In the genomic region with DNA sequence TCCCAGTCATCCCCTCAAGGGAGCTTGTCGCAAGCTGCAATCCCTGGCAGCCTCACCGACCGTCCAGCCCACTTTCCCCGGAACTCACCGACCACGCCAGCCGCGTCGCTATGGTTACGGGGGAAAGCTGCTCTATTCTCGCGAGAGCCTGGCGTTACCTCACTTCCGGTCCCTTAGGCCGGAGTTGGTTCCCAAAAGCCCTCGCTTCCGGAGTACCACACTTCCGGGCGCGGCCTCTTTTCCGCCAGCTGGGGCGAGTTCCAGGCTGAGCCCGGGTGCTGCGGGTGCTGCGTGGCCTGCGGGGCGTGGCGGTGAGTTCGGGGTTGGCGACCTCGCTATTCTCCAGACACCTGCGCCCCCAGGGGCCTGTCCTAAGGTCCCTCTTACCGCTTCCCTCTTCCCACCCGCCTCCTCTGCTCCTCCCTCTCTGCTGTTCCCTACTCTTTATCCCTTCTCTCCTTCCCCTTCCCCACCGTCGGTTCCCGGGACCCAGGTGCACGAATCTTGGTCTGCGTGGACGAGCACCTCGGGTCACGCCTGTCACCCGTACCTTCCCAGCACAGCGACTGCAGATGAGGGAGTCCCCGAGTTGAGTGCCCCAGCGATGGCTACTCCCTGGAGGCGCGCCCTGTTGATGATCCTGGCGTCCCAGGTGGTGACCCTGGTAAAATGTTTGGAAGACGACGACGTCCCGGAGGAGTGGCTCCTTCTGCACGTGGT, we compare ENCODE assay signal across 8 mouse cellular contexts. TPM values are rescaled to one million over a fixed set of nuclear protein-coding genes. Genes with fewer than 3 reads are reported as not detected.
DNase-seq lines count a peak whose midpoint lies in the region; ATAC-seq lines count a peak whose summit lies in the region.

A gene (minus strand): TSS at position 150 of the 720 bp plus-strand sequence.
A gene (plus strand): TSS at position 176 of the 720 bp plus-strand sequence.

- no peaks in the 10 kb centered on the region for H3K9me3 ChIP-seq in heart, embryonic 13.5 days
- H3K9me3 ChIP-seq in liver, embryonic 12.5 days (replicated peaks), result no peaks in the 10 kb centered on the region
- no peaks in the 10 kb centered on the region for H3K9me3 ChIP-seq in stomach, embryonic 15.5 days

- peak; percentile 96 for DNase-seq in CD4-positive helper T cell, adult 2 months (ENCODE audit: low read depth, low spot score)
- DNase-seq in brain, embryonic 18.5 days (ENCODE audit: low read depth, low spot score), result peak; percentile 93
- DNase-seq in kidney, postnatal 10 days, result peak; percentile 100
- peak; percentile 96 for DNase-seq in natural killer cell, adult 2 months (ENCODE audit: low spot score in 2 of 2)

- peak within 1 kb of the TSS; percentile 76 for H3K4me3 ChIP-seq in heart, embryonic 13.5 days
- H3K4me3 ChIP-seq in liver, embryonic 12.5 days, result peak within 1 kb of the TSS; percentile 96
- peak within 1 kb of the TSS; percentile 82 for H3K4me3 ChIP-seq in stomach, embryonic 15.5 days (replicated peaks)

- WGBS in heart, embryonic 13.5 days, result under 1% methylated on average over 54 of the region's 54 CpGs
- 1% methylated on average over 54 of the region's 54 CpGs for WGBS in liver, embryonic 12.5 days (ENCODE audit: insufficient replicate concordance)
- WGBS in stomach, embryonic 15.5 days, result under 1% methylated on average over 54 of the region's 54 CpGs

- H3K9ac ChIP-seq in heart, embryonic 13.5 days, result peak within 1 kb of the TSS; percentile 91
- peak within 1 kb of the TSS; percentile 88 for H3K9ac ChIP-seq in liver, embryonic 12.5 days
- peak within 1 kb of the TSS; percentile 65 for H3K9ac ChIP-seq in stomach, embryonic 15.5 days

- H3K4me1 ChIP-seq in heart, embryonic 13.5 days, result peaks cover 26% of the 10 kb centered on the region
- H3K4me1 ChIP-seq in liver, embryonic 12.5 days, result peaks cover 28% of the 10 kb centered on the region
- H3K4me1 ChIP-seq in stomach, embryonic 15.5 days, result peaks cover 10% of the 10 kb centered on the region; the same call in 1 of the 2 replicates

- H3K27me3 ChIP-seq in heart, embryonic 13.5 days (replicated peaks), result no peaks in the 10 kb centered on the region
- H3K27me3 ChIP-seq in liver, embryonic 12.5 days (replicated peaks), result no peaks in the 10 kb centered on the region
- no peaks in the 10 kb centered on the region for H3K27me3 ChIP-seq in stomach, embryonic 15.5 days (replicated peaks)

- peak; percentile 99 for ATAC-seq in erythroid progenitor cell, adult 5-6 weeks (replicated peaks; ENCODE audit: low FRiP score, poor library complexity, severe bottlenecking)
- peak; percentile 92 for ATAC-seq in heart, embryonic 13.5 days (ENCODE audit: extremely low read depth, insufficient number of reproducible peaks, low FRiP score, low TSS enrichment)
- ATAC-seq in liver, embryonic 12.5 days, result peak; percentile 98
- ATAC-seq in stomach, embryonic 15.5 days (ENCODE audit: insufficient read depth, low FRiP score, low read depth), result peak; percentile 98

- H3K4me2 ChIP-seq in heart, embryonic 13.5 days, result peak within 1 kb of the TSS; percentile 90
- H3K4me2 ChIP-seq in liver, embryonic 12.5 days, result peak within 1 kb of the TSS; percentile 95
- H3K4me2 ChIP-seq in stomach, embryonic 15.5 days, result peak within 1 kb of the TSS; percentile 76

- H3K36me3 ChIP-seq in heart, embryonic 13.5 days, result peaks cover 30% of the 10 kb centered on the region
- peaks cover 36% of the 10 kb centered on the region for H3K36me3 ChIP-seq in liver, embryonic 12.5 days
- peaks cover 9% of the 10 kb centered on the region for H3K36me3 ChIP-seq in stomach, embryonic 15.5 days

- peak within 1 kb of the TSS; percentile 83 for H3K27ac ChIP-seq in heart, embryonic 13.5 days (replicated peaks)
- peak within 1 kb of the TSS; percentile 84 for H3K27ac ChIP-seq in liver, embryonic 12.5 days
- peak within 1 kb of the TSS; percentile 83 for H3K27ac ChIP-seq in stomach, embryonic 15.5 days

RNA-seq across cellular contexts. Expression of the first gene that starts in this region (rescaled TPM):
- total RNA-seq in erythroid progenitor cell, adult 5-6 weeks (2015; ENCODE audit: low replicate concordance), result not detected in 2 replicates
- total RNA-seq in erythroid progenitor cell, adult 5-6 weeks (2017; ENCODE audit: low replicate concordance), result not detected in 2 replicates
- 3.3 TPM in 2 replicates for polyA plus RNA-seq in heart, embryonic 13.5 days (2015; fragmentation: Nextera tagmentation; extraction: Ambion mirVana)
- polyA plus RNA-seq in liver, embryonic 12.5 days (2016; fragmentation: Nextera tagmentation; extraction: Ambion mirVana), result 1.6 and 2.1 TPM in 2 replicates
- 5.2 and 7.6 TPM in 2 replicates for polyA plus RNA-seq in stomach, embryonic 15.5 days (2015; fragmentation: Nextera tagmentation; extraction: Ambion mirVana)

RNA-seq across cellular contexts. Expression of the second gene that starts in this region (rescaled TPM):
- total RNA-seq in erythroid progenitor cell, adult 5-6 weeks (2015; ENCODE audit: low replicate concordance), result 12.3 and 12.6 TPM in 2 replicates
- 2.3 and 9.0 TPM in 2 replicates for total RNA-seq in erythroid progenitor cell, adult 5-6 weeks (2017; ENCODE audit: low replicate concordance)
- polyA plus RNA-seq in heart, embryonic 13.5 days (2015; fragmentation: Nextera tagmentation; extraction: Ambion mirVana), result 29.2 and 30.5 TPM in 2 replicates
- polyA plus RNA-seq in liver, embryonic 12.5 days (2016; fragmentation: Nextera tagmentation; extraction: Ambion mirVana), result 13.7 and 15.3 TPM in 2 replicates
- polyA plus RNA-seq in stomach, embryonic 15.5 days (2015; fragmentation: Nextera tagmentation; extraction: Ambion mirVana), result 37.5 and 39.3 TPM in 2 replicates

Comparison
In these comparisons a context has a peak if more than half of its experiments do, and no peak if none do; other contexts are left out.
1. Peak in every context shown above with its lines: DNase-seq, ATAC-seq, H3K4me3 ChIP-seq and H3K27ac ChIP-seq.